Mouse (Mus musculus) ES-Bruce4 (cell line): ENCODE data around the gene Nfyc.

Experiments used
- CTCF ChIP-seq: IDR thresholded peaks from one replicate; pipeline ENCODE4 v1.8.1; 2011; ENCODE audit warnings: low read depth, low read length
- POLR2A ChIP-seq: IDR thresholded peaks from one replicate; pipeline ENCODE4 v1.8.1; 2011; ENCODE audit warnings: low read length; ENCODE audit not compliant: insufficient read depth

DNA sequence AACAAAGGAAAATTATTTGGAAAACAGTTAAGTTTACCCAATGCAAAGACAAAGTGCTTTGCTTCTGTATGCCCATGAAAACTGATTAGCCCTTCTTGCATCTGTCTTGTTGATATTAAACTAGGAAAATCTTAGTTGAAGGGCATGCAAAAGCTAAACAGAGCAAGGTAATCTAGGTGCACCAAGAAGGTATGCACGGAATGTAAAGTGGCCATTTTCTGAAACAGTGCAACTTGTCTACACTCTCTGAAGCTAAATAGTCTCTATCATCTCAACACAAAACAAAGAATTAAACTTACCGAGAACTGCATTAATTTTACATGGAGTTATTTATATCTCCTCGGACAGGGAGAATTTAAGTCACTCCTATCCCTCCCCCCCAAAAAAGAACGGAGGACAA, 16.2 kb downstream of the Nfyc start:
- TF ChIP-seq CTCF (no peak), POLR2A (no peak)
